Mouse (Mus musculus) liver, postnatal 0 days (tissue): ENCODE data around the gene Cd244a. TPM values are rescaled to one million over a fixed set of nuclear protein-coding genes. Genes with fewer than 3 reads are reported as not detected.

Source experiments
- ATAC-seq: fragments of 200-750 bp; cut with Nextera tagmentation; 2 replicates; pipeline ENCODE4 v1.8.0; 2017; ENCODE audit warnings: mild to moderate bottlenecking, moderate library complexity
- DNase-seq: peaks from one replicate; pipeline ENCODE4 v3.0.0-alpha.2; 2016
- H3K27ac ChIP-seq: fragments of 300-500 bp; sonication (generic); 2 replicates; pipeline ENCODE4 v1.5.1; 2014; ENCODE audit warnings: antibody characterized with exemption, moderate library complexity, mild to moderate bottlenecking, low read depth
- H3K27me3 ChIP-seq: fragments of 300-500 bp; sonication (generic); 2 replicates; pipeline ENCODE4 v1.6.1; 2014; ENCODE audit warnings: low read length, control low read depth, mixed read lengths; ENCODE audit not compliant: insufficient read depth
- H3K36me3 ChIP-seq: fragments of 300-500 bp; sonication (generic); replicated peaks from 2 replicates; pipeline ENCODE4 v1.6.1; 2014; ENCODE audit warnings: mild to moderate bottlenecking, control low read depth, low read length, moderate library complexity, mixed read lengths; ENCODE audit not compliant: insufficient read depth
- H3K4me1 ChIP-seq: fragments of 300-500 bp; sonication (generic); 2 replicates; pipeline ENCODE4 v1.6.1; 2014; ENCODE audit warnings: antibody characterized with exemption, mild to moderate bottlenecking, control low read depth; ENCODE audit not compliant: insufficient read depth
- H3K4me2 ChIP-seq: fragments of 300-500 bp; sonication (generic); 2 replicates; pipeline ENCODE4 v1.6.1; 2014; ENCODE audit warnings: low read depth, mild to moderate bottlenecking, low read length, moderate library complexity, mixed read lengths
- H3K4me3 ChIP-seq: fragments of 300-500 bp; sonication (generic); 2 replicates; pipeline ENCODE4 v1.5.1; 2014; ENCODE audit warnings: low read depth, low read length
- H3K9ac ChIP-seq: fragments of 300-500 bp; sonication (generic); replicated peaks from 2 replicates; pipeline ENCODE4 v1.6.1; 2014; ENCODE audit warnings: mild to moderate bottlenecking, moderate library complexity
- H3K9me3 ChIP-seq: fragments of 300-500 bp; sonication (generic); 2 replicates; pipeline ENCODE4 v1.6.1; 2016; ENCODE audit warnings: mild to moderate bottlenecking, control low read depth, low read length, mixed read lengths
- CTCF ChIP-seq: sonication (generic); IDR thresholded peaks from 2 replicates; pipeline ENCODE4 v1.5.1; 2016; ENCODE audit warnings: antibody characterized with exemption, low read depth
- EP300 ChIP-seq: IDR thresholded peaks from 2 replicates; pipeline ENCODE4 v1.6.1; 2016; ENCODE audit warnings: antibody characterized with exemption, low read depth, mild to moderate bottlenecking
- WGBS: fragments of 180-500 bp; shearing (Covaris S2); extraction: QIAGEN DNeasy Blood & Tissue Kit; methylation state at CpG from one replicate; pipeline ENCODE4 v1.1.7; 2014; ENCODE audit not compliant: insufficient replicate concordance; 5-methylcytosine and 5-hydroxymethylcytosine counted together
- polyA plus RNA-seq: library from polyadenylated mRNA; unstranded; fragments of >200 nt; fragmentation: Nextera tagmentation; extraction: Ambion mirVana; gene quantifications from 2 replicates; pipeline ENCODE4 v1.2.1, GENCODE M21; 2015

The Cd244a gene
- polyA plus RNA-seq, result 0.85 and 1.1 TPM in 2 replicates

GRCm38 (mm10) chr1:171558898-171559297, at the start of gene Cd244a:
Cd244a (plus strand) TSS chr1:171559193.
- no peaks in the 10 kb centered on the region for H3K36me3 ChIP-seq
- WGBS, result 28% methylated on average over 4 of the region's 4 CpGs
- no peak within 1 kb of the TSS for H3K4me3 ChIP-seq
- TF ChIP-seq CTCF (no peak), EP300 (no peak)
- DNase-seq (peak; percentile 24), ATAC-seq (peak; percentile 45; the same call in 1 of the 2 replicates)
- H3K9ac ChIP-seq, result no peak within 1 kb of the TSS
- no peak within 1 kb of the TSS for H3K4me2 ChIP-seq
- no peaks in the 10 kb centered on the region for H3K27me3 ChIP-seq
- peaks cover 7% of the 10 kb centered on the region for H3K4me1 ChIP-seq
- H3K9me3 ChIP-seq, result no peaks in the 10 kb centered on the region
- 0 out of 2 replicates have a peak within 1 kb of the TSS, but pooled peaks have one; percentile 30 for H3K27ac ChIP-seq

GRCm38 (mm10) chr1:171513234-171513633, 45.8 kb upstream of the Cd244a start:
- WGBS, result 78% methylated on average over 2 of the region's 2 CpGs
- H3K4me1 ChIP-seq, result no peaks in the 10 kb centered on the region
- no peaks in the 10 kb centered on the region for H3K9me3 ChIP-seq
- no peaks in the 10 kb centered on the region for H3K36me3 ChIP-seq
- no peak for ATAC-seq
- TF ChIP-seq EP300, result no peak
- TF ChIP-seq CTCF, result peak; percentile 38; the same call in 1 of the 2 replicates
- H3K27me3 ChIP-seq, result no peaks in the 10 kb centered on the region
- no peak overlapping the region for H3K9ac ChIP-seq
- H3K4me2 ChIP-seq, result no peak overlapping the region
- no peak for DNase-seq
- no peak overlapping the region for H3K27ac ChIP-seq
- H3K4me3 ChIP-seq, result no peak overlapping the region

DNA sequence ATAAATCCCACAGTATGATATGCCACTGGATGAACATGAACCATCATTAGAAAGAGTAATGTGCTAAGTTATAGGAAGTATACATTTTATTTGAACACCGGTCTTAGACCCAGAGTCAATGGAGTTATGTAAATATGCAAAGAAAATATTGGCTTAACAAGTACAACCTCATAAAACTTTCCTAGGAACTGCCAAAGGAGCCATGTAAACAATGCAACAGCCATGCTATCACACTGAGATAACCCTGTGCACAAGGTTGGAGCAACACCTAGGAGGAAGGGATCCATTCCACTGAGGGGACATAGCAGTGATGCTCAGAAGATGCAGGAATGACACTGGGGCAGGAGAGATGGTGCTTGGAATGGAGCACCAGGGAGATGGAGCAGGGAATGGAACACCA, 45.2 kb upstream of the Cd244a start:
- no peak for DNase-seq
- WGBS, result 67% methylated on average over 1 of the region's 1 CpGs

DNA sequence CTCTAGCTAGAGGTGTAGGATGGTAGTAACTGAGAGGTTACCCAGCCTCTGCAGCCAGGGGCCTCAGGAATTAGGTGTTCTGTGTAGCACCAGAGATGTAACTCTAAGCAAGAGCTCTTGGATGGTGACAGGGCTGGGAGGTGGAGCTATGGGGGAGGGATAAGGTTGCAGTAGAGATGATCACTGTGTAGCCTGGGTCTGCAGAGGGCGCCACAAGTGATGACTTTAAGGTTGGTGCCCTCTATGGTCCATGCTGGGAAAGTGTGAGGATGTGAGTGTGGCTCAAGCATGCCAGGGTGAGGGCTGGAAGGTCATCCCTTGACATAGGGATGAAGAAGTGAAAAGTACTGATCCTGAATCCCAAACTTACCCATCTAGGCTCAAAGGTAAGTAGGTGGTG, 44.0 kb upstream of the Cd244a start:
- no peaks in the 10 kb centered on the region for H3K4me1 ChIP-seq
- H3K9me3 ChIP-seq, result no peaks in the 10 kb centered on the region
- ATAC-seq (no peak), DNase-seq (peak; percentile 27)
- TF ChIP-seq EP300 (no peak), CTCF (peak; percentile 57)
- H3K36me3 ChIP-seq, result no peaks in the 10 kb centered on the region
- no peak overlapping the region for H3K4me2 ChIP-seq
- H3K27me3 ChIP-seq, result no peaks in the 10 kb centered on the region
- 18% methylated on average over 1 of the region's 1 CpGs for WGBS
- H3K4me3 ChIP-seq, result no peak overlapping the region
- H3K27ac ChIP-seq, result no peak overlapping the region
- no peak overlapping the region for H3K9ac ChIP-seq

More for the DNA sequence above, 45.2 kb upstream of the Cd244a start:
- H3K9ac ChIP-seq, result no peak overlapping the region
- no peak overlapping the region for H3K4me3 ChIP-seq
- no peak for ATAC-seq
- no peak for TF ChIP-seq CTCF
- no peak for TF ChIP-seq EP300
- H3K27ac ChIP-seq, result no peak overlapping the region
- no peaks in the 10 kb centered on the region for H3K9me3 ChIP-seq
- no peaks in the 10 kb centered on the region for H3K4me1 ChIP-seq
- no peaks in the 10 kb centered on the region for H3K27me3 ChIP-seq
- no peak overlapping the region for H3K4me2 ChIP-seq
- no peaks in the 10 kb centered on the region for H3K36me3 ChIP-seq

- Histone ChIP-seq H3K27ac (no peak overlapping the region), H3K36me3 (no peaks in the 10 kb centered on the region), H3K4me1 (no peaks in the 10 kb centered on the region), H3K27me3 (no peaks in the 10 kb centered on the region), H3K9ac (no peak overlapping the region), H3K9me3 (no peaks in the 10 kb centered on the region), H3K4me2 (no peak overlapping the region), H3K4me3 (no peak overlapping the region)
- no peak for ATAC-seq
- WGBS, result 84% methylated on average over 4 of the region's 4 CpGs
- DNase-seq, result no peak
- no peak for TF ChIP-seq CTCF
- TF ChIP-seq EP300, result no peak
Observed at GRCm38 (mm10) chr1:171515557-171515956, 43.4 kb upstream of the Cd244a start.

- H3K36me3 ChIP-seq, result no peaks in the 10 kb centered on the region
- WGBS, result 91% methylated on average over 4 of the region's 4 CpGs
- DNase-seq, result no peak
- no peaks in the 10 kb centered on the region for H3K9me3 ChIP-seq
- H3K4me3 ChIP-seq, result no peak overlapping the region
- no peak overlapping the region for H3K9ac ChIP-seq
- no peaks in the 10 kb centered on the region for H3K27me3 ChIP-seq
- no peak for ATAC-seq
- H3K4me1 ChIP-seq, result no peaks in the 10 kb centered on the region
- no peak overlapping the region for H3K27ac ChIP-seq
- no peak overlapping the region for H3K4me2 ChIP-seq
- no peak for TF ChIP-seq EP300
- no peak for TF ChIP-seq CTCF
Observed at GRCm38 (mm10) chr1:171531367-171531766, 27.6 kb upstream of the Cd244a start.

GRCm38 (mm10) chr1:171532830-171533229, 26.2 kb upstream of the Cd244a start:
- Histone ChIP-seq H3K4me1 (no peaks in the 10 kb centered on the region), H3K36me3 (no peaks in the 10 kb centered on the region), H3K27me3 (no peaks in the 10 kb centered on the region), H3K4me2 (no peak overlapping the region), H3K9ac (no peak overlapping the region), H3K4me3 (no peak overlapping the region), H3K9me3 (no peaks in the 10 kb centered on the region), H3K27ac (no peak overlapping the region)
- WGBS, result 58% methylated on average over 2 of the region's 2 CpGs
- ATAC-seq (no peak), DNase-seq (no peak)
- TF ChIP-seq EP300, result no peak
- peak; percentile 59 for TF ChIP-seq CTCF
